Mouse (Mus musculus) urinary bladder, postnatal 25 days (tissue): ENCODE results near the gene Smok2a.
A peak's percentile ranks its signal among the peaks of the same experiment; 100 is the strongest.
"Not testable (repeated sequence)": the region's sequence is repeated elsewhere in the genome, so short reads cannot be mapped to it uniquely, and the experiment has no call there.

Experiments
- DNase-seq: peaks from one replicate; pipeline ENCODE4 v3.0.0; 2022; ENCODE audit warnings: low spot score

Smok2a gene

DNA sequence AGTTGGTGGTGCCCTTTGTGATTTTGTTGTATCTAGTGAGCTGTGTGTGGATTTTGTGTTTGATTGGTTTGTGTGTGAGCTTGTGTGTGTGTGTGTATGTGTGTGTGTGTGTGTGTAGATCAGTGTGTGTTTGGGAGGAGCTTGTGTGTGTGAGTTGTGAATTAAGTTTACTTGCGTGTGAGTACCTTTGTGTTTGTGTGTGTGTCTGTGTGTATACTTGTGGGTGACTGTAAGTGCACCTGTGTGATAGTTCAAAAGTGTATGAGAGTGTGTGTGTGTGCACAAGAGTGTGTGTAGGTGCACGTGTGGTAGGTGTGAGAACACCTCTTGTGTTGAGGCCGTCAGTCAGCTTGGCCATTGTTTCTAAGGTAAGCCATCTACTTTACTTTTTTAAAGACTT, at the start of gene Smok2a:
Gene Smok2a, plus strand, starts transcription at position 301 of the 400 bp plus-strand sequence.
- no peak for DNase-seq

DNA sequence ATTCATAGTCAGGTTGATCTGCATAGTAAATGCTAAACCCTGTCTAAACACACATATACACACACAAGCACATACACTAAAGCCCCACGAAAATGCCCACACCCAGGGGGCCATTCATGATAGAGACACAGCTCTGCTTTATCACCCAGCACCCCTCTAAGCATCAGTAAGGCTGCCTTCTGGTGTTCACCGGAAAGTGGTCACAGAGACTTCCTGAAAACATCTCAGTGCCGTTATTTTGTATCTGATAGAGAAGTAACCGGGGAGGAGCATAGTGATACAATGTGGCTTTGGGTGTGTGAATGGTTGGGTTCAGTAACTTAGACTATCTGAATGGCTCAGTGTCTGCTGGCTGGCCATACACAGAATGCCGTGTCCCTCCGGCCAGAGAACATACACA, 47.4 kb upstream of the Smok2a start:
- DNase-seq, result not testable (repeated sequence)

DNA sequence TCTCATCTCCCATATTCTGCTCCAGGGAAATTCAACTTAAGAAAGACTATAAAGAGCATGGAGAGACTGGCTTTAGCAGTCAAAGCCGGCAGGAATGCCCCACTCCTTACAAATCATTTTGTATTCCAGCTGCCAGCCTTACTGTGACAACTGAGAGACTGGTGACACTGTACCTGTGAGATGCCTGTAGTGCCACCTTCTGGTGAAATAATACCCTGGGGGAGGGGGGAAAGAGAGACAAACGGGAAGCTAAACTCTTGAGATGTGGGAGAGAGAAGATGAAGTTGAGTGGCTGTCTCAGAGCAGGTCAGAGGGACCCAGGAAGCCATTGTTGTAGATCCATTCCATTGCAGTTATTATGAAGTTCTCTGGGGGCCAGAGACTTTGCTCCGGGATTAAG, 47.0 kb upstream of the Smok2a start:
- DNase-seq, result not testable (repeated sequence)

DNA sequence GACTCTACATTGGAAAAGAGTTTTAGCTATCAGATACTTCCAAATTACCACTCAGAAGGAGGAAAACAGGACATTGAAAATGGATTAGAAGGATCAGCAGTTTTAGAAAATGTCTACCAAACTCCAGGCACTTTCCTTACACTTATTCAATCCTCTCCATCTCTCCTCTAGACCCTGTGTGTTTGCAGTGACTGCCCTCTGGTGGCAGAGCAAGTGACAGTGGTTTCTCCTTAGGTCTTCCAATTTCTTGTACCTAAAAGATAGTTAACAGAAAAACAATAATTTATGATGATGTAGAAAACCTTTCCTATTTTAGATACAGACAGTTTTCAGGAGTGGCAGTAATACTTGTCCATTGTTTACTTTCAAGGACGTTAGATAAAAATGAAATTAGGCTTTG, 45.4 kb upstream of the Smok2a start:
- not testable (repeated sequence) for DNase-seq

DNA sequence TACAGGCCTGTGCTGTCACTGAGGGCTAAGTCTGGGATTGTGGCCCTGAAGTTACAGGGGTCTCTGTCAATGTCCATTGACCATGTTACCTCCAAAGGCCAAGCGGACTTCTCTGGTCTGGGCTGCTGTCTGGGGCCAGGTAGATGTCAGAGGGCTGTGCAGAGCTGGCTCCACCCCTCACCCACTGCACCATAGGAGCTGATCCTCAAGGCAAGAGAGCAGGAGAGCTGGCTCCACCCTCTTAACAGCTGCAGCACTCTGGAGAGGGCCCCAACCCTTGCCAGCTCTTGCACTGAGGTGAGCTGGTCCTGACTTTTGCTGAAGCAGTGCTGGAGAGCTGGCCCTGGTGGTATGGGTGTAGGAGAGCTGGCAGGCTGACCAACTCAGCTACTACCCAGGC, 43.2 kb upstream of the Smok2a start:
- not testable (repeated sequence) for DNase-seq

DNA sequence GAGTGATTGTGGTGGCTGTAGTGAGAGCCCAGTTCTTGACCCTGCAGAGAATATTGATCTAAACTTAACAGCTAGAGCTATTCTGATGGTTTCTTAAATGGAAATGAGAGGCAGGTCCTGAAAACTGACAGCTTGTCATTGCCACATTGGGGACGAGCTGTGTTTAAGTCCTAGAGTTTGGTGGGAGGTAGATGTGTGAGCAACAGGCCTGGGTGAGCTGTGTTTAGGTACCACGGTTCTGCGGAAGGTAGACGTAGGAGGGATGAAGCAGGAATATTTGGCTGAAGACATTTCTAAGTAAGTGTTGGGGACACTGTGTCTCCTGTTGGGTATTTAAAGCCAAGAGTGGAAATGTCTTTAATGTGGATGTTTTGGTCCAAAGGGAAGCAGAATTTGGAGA, 42.0 kb upstream of the Smok2a start:
- DNase-seq, result not testable (repeated sequence)

DNA sequence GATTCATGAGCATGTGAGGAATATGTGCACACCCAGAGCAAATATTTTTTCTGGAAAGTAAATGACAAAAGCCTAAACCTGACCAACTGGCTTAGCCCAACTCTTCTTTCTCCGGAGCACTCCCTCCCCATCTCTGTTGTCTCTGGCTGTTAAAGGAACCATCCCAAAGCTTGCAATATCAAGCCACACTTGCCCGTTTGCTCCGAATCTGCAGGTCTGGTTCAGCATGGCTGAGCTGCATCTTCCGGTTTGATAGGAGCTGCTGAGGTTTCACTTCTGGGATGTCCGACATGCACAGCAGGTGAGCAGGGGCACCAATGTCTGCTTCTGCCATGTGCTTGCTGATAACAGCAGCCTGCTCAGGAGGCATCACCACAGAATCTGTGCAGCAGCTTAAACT, 40.5 kb upstream of the Smok2a start:
- DNase-seq, result not testable (repeated sequence)

DNA sequence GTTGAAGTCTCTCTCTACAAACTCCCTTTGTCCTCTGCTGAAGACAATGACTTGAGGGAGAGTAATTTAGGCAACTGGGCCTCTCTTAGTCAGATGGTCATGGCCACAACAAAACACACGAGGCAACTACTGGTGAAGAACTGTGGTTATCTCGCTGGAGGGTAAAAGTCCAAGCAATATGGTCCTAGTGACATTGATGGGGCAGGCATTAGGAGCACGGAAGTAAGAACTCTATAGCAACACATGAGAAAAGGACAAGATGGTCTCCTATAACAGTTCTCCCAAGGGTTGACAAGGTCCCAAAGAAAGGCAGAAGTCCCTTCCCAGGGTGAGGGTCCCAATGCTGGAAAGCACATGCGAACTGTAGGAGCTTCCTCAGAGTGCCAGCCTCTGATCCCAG, 38.3 kb upstream of the Smok2a start:
- DNase-seq, result not testable (repeated sequence)

DNA sequence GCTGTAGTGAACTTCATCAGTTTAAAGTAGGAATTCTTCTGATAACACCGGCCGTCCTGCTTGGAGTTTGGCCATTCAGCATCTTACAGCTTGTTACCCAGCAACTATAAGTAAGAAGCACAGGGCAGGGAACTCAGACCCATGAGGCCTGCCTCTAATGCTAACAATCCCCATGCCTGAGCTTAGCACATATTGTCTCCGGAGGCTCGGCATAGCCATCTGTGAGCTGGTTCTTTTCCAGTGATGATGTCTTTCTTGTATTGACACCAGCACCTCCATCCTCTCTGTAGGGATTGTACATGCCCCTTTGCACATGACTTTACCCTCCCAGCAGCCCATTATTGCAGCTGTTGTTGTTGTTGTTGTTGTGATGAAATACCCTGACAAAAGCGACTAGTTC, 36.5 kb upstream of the Smok2a start:
- DNase-seq, result not testable (repeated sequence)

DNA sequence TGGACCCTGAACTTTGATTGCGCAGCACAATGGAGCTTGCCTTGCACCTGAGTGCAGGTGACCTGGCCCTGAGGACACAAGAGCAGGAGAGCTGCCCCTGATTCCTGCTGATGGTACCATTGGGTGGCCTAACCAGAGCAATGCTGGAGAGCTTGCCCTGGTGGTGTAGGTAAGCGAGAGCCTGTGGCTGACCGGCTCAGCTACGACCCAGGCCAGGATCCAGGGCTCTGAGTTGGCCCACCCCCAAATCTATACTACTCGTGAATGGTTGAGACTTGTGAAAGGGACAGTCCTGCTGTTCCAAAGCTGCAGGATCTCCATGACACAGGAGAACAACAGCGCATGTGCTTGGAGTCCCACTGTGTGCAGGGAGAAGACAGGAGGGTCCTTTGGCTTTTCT, 34.4 kb upstream of the Smok2a start:
- not testable (repeated sequence) for DNase-seq

DNA sequence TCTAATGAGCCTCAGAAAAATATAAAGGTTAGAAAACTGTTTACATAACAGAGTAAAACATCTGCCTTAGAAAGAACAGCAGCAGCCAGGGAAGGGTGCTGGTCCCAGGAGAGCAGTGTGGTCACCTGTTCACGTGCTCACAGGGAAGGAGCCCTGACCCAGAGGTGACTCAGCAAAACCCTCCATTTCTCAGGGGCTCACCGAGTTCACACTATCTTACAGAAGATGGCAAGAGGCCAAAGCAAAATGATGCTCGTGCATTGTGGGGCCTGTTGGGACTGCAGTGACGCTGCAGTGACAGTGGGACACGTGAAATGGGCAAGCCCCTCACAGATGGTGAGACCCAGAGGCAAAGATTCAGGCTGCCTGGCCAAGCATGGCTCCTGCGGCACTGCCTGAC, 33.4 kb upstream of the Smok2a start:
- not testable (repeated sequence) for DNase-seq

DNA sequence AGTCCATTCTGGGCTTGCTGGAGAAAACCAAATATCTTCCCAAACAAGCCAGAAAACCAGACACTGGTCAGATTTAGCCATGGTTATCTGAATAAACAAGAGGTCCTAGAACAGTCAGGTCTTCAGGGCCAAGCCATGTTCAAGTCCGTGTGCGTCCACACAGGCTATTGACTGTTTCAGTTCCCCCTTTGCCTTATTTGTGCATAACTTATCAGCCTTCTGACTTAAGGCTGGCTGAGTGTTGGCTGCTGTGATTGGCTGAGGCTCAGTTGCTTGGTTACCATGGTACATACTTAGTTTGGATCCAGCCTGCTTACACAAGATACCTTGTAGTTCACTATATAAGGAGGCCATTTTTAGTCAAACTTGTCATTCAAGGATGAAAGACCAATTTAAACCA, 32.1 kb upstream of the Smok2a start:
- DNase-seq, result not testable (repeated sequence)

DNA sequence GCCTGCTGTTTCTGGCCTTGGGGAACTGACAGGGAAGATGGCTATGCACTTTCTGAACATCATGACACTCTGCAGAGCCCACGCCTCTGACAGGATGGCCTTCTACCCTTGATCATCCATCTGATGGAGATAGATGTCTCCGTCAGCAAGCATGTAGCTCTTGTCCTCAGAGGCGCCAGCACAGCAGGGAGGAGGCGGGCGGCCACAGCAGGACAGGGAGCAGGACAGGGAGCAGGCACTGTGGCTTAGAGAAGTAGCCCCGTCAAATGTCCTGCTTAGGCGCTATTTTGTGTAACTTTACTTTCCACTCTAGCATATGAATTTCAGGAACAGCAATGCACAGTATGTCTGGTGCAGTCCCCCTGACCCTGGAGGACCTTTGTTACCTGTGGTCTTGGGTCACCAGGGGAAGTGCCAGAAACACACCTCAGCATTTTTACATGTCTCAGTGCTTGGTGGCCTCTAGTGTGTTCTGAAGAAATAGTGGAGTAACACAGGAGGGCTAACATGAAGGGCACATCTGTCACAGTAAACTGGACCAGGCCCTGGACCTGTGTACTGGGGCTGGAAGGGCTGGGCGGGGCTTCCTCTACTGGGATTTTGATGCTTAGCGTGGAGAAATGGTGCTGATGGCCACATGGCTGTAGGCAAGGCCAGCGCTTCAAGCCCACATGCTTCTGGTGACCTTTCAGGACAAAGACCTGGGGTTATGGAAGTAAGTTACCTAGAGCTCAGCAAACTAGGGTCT, 30.0 kb upstream of the Smok2a start:
- not testable (repeated sequence) for DNase-seq

DNA sequence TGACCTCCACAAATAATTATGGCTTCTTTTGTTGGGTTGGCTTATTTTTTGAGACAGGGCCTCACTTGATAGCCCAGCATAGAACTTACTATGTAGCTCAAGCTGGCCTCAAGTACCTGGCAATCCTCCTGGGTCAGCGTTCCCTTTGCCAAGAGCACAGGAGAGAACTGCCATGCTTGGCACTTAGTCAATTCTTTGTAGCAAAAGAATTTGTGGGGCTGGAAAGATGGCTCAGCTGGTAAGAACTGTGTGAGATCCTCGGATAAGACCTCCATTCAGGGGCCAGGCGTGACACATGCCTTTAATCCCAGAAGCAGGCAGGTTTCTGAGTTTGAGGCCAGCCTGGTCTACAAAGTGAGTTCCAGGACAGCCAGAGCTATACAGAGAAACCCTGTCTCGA, 24.5 kb upstream of the Smok2a start:
- DNase-seq, result not testable (repeated sequence)

DNA sequence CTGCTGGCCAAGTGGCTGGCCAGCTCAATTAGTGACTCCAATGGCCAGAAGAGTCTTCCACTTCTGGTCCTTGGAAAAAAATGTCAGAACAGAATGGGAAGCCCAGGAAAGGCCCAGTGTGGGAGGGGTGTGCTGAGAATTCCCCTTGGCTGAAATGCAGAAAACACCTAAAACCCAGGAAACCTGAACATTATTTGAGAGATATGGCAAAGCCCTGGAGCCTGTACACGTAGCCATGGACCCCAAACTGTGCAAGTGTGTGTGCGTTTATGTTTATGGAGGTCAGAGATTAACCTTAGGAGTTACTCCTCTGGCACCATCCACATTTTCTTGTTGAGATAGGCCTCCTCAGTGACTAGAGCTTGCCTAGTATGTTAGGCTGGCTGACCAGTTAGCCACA, 22.2 kb upstream of the Smok2a start:
- DNase-seq, result not testable (repeated sequence)

DNA sequence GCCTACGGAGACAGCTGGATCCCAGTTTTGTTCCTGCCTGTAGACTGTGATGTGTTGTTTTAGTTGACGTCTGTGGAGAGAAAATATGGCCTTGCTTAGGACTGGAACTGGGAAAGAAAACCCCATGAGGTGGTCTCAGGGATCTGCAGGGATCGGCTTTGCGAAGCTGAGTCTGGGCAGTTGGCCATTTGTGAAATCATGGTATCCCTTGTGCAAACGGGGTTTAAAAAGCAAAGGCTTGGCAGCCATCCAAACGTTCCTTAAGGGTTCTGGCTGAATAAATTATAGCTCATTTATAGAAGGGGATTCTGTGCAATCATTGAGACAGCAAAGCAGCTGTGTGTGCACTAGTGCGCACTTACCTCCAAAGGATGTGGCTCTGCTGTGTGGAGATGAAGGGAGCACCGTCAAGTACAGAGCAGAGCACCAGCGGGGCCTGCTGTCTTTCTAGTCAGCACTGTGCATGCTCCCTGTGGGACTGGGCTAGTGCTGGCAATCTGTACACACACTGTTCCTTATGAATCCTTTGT, 21.0 kb upstream of the Smok2a start:
- not testable (repeated sequence) for DNase-seq

DNA sequence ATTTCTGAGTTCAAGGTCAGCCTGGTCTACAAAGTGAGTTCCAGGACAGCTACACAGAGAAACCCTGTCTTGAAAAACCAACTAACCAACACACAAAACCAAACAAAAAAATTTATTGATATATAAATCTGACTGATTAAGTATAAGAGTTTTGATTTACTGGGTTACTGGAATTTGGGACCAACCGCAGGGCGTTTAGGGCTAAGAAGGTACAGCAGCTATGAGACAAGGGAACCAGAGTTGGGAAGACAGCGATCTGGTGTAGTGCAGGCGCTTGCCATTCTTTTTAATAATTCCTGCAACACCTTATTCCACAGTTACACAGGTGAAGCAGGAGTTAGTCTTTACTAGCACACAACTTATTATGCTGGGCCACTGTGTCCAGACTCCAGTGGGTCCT, 19.4 kb upstream of the Smok2a start:
- not testable (repeated sequence) for DNase-seq

DNA sequence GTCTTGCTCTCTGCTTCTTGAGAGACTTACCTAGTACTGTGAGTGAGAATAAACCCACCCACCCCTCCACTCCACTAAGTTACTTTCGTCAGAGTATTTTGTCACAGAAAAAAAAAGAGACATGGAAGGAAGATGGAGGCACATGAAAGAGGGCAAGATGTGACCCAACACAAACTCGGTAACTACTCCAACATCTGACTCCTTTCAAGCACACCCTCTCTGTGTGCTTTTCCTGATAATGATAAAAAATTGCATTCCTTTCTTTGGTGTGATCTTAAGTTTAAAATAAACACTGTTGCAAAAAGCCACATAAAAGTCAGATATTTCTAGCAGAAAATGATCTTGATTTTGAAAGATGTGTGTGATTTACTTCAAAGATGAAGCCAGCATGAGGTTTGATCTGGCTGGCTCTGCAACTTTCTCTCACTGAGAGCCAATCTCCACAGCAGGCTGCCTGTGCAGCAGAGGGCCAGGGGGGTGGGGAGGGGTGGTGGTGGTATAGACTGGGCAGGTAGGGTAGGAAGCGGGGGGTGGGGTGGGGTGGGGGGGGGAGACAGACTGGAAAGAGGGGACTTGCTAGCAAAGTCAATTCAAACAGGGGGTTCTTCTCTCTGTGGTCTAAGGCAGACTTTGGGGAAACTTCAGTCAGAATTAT, 18.4 kb upstream of the Smok2a start:
- not testable (repeated sequence) for DNase-seq

DNA sequence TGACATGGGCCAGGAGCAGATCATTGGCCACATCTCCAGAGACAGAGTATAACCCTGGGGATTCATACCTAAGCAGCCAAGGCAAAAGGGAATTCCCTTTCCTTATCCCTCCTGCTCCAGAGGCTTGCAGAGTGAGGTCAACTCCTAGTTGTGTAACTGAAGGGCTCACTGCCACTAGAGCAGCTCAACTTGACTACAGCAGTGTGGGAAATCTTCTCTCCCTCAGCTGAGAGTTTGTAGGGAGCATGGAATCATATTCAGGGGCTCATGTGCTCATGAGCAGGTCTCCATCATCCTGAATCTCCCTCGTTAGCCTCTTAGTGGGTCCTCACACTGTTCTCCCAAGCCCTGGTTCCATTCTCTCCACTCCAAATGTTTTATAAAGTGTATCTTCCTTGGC, 15.7 kb upstream of the Smok2a start:
- DNase-seq, result not testable (repeated sequence)

DNA sequence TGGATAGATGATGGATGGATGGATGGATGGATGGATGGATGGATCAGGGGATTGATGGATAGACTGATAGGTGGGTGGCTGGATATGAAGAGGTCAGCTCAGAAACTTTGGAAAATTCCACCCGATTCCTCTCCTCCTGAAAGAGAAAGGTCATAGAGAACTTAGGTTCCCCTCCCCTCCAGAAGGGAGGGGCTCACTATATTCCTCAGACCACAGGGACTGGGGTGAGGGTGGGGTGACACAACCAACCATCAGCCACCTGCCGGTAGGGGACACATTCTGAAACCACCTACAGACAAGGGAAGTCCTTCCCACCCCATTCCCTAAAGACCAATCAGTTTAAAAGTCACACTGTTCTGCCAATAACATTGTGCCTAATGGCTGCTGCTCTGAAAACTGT, 14.5 kb upstream of the Smok2a start:
- no peak for DNase-seq

DNA sequence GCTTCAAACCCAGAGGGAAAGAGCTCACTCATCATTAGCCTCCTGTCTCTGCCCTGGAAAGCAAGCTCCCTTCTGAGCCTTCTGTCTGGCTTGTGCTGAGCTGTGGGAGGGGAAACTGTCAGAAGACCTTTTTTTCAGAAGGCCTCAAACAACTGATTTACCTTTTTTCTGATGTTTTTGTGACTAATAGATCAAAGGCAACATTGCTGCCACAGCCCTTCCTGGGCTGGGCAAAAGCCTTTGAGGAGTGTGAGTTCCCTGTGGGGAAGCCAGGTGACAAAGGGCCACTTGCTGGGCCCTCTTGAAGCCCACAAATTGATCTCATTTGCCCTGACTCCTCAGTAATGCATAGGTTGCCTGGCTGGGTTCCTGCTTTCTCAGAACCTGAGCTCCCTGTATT, 12.5 kb upstream of the Smok2a start:
- not testable (repeated sequence) for DNase-seq

DNA sequence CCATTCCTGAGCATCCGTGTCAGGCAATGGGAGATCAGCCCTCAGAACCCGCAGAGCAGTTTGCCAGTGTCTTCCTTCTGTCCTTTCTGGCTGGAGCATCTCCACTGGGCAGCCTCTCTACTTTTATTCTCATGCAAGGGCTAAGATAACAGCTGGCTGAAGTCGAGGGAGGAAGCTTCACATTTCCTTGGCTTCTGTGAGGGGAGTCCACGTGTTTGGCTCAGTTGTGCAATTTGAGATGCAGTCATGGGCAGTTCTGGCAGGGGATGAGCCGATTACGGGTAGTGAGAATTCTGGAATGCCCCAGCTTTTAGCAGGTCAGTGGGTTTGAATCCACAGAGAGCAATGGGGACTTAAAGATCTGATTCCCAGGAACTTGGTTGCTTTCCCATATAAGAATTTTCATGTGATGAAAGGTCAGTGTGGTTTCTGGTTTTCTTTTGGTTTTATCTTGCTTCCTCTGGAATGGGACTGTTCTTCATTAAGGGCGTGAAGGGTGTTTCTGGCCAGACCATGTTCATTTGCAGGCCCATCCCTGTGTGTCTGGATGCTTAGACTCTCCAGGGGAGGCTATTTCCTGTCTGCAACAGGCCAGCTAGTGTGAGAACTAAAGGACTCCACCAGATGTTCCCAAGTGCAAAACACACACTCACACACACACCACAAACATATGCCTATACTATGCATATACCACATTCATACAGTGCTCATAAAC, 8.7 kb upstream of the Smok2a start:
- peak; percentile 30 for DNase-seq

DNA sequence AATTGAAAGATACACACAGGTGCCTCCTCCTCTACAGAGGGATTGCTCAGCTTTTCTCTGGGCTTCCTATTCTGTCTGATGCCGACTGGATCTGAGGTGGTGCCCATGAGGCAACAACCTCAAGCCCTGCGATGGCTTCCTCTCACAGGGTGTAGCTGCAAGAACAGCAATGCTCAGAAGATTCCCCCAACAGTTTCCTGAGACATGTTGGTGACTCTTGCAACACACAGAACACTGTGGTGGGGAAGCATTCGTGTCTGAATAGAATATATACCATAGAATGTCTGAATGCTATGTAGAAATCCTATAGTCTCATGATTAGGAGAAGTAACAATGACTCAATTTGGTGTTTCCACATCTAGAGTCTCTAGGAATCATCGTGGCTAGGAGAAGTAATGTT, 6.8 kb upstream of the Smok2a start:
- no peak for DNase-seq
